Comparison of ENCODE assay signal across 22 mouse cellular contexts in genomic region chr6:17203302-17203701, GRCm38 (mm10).
A peak's percentile ranks its signal among the peaks of the same experiment; 100 is the strongest.
DNase-seq lines count a peak whose midpoint lies in the region; ATAC-seq and TF ChIP-seq lines count a peak whose summit lies in the region.
"Had no signal": no experiment of that assay in that cellular context is flagged by ENCODE, and none has a peak within 500 bp of the region (broad histone marks: within the 10 kb centered on the region; RNA-seq: fewer than 3 reads in every experiment).

No protein-coding gene starts in this region.

- no peaks in the 10 kb centered on the region for H3K9me3 ChIP-seq in embryonic facial prominence, embryonic 15.5 days (replicated peaks)
- H3K9me3 ChIP-seq in embryonic facial prominence, embryonic 10.5 days, result no peaks in the 10 kb centered on the region
- H3K9me3 ChIP-seq in midbrain, embryonic 16.5 days (replicated peaks; ENCODE audit: control insufficient read depth, low read length, poor library complexity, severe bottlenecking), result no peaks in the 10 kb centered on the region
- H3K9me3 ChIP-seq: G1E had no signal

- TF ChIP-seq CTCF in embryonic fibroblast, embryonic 13.5 days (IDR thresholded peaks at IDR 0.05; ENCODE audit: borderline replicate concordance, insufficient read depth, low read length), result no peak

- 86% methylated on average over 5 of the region's 5 CpGs for WGBS in embryonic facial prominence, embryonic 15.5 days
- WGBS in embryonic facial prominence, embryonic 10.5 days, result 94% methylated on average over 5 of the region's 5 CpGs
- 91% methylated on average over 5 of the region's 5 CpGs for WGBS in midbrain, embryonic 16.5 days

- ATAC-seq in embryonic facial prominence, embryonic 15.5 days (ENCODE audit: insufficient number of reproducible peaks, low FRiP score, low TSS enrichment, low read depth), result no peak
- no peak for ATAC-seq in midbrain, embryonic 16.5 days
- ATAC-seq: activated CD4-positive, CD25-positive, alpha-beta regulatory T cell, adult 4 months; CD4-positive, CD25-positive, alpha-beta regulatory T cell, adult 4 months; Patski had no signal

- no peak for TF ChIP-seq POLR2A in embryonic fibroblast, embryonic 13.5 days (IDR thresholded peaks at IDR 0.05; ENCODE audit: low read depth, low read length)

- no peak overlapping the region for H3K4me3 ChIP-seq in embryonic facial prominence, embryonic 15.5 days (replicated peaks)
- no peak overlapping the region for H3K4me3 ChIP-seq in embryonic facial prominence, embryonic 10.5 days
- H3K4me3 ChIP-seq in embryonic fibroblast, embryonic 13.5 days (ENCODE audit: insufficient read depth, low read length), result no peak overlapping the region
- no peak overlapping the region for H3K4me3 ChIP-seq in midbrain, embryonic 16.5 days (ENCODE audit: low read depth, low read length)

- no peak overlapping the region for H3K9ac ChIP-seq in embryonic facial prominence, embryonic 15.5 days
- no peak overlapping the region for H3K9ac ChIP-seq in midbrain, embryonic 16.5 days (ENCODE audit: low read depth, low read length)

- H3K27ac ChIP-seq in embryonic facial prominence, embryonic 15.5 days (replicated peaks), result 0 out of 2 replicates have a peak overlapping the region, but pooled peaks have one; percentile 8
- H3K27ac ChIP-seq in embryonic facial prominence, embryonic 10.5 days (replicated peaks), result no peak overlapping the region
- peak overlapping the region; percentile 98; the same call in 1 of the 2 replicates for H3K27ac ChIP-seq in embryonic fibroblast, embryonic 13.5 days (ENCODE audit: insufficient read depth, low read length)
- H3K27ac ChIP-seq in midbrain, embryonic 16.5 days (ENCODE audit: low read length), result no peak overlapping the region

- H3K27me3 ChIP-seq in embryonic facial prominence, embryonic 15.5 days, result no peaks in the 10 kb centered on the region
- no peaks in the 10 kb centered on the region for H3K27me3 ChIP-seq in embryonic facial prominence, embryonic 10.5 days (replicated peaks; ENCODE audit: low read depth, poor library complexity, severe bottlenecking)
- no peaks in the 10 kb centered on the region for H3K27me3 ChIP-seq in midbrain, embryonic 16.5 days (ENCODE audit: control insufficient read depth, insufficient read depth, low read depth, low read length)
- H3K27me3 ChIP-seq: CH12.LX, Patski had no signal

- H3K4me2 ChIP-seq in embryonic facial prominence, embryonic 15.5 days (replicated peaks), result no peak overlapping the region
- no peak overlapping the region for H3K4me2 ChIP-seq in midbrain, embryonic 16.5 days (ENCODE audit: low read length)

- DNase-seq in embryonic facial prominence, embryonic 10.5 days (ENCODE audit: low spot score), result no peak
- DNase-seq in fat pad, adult 2 months (ENCODE audit: extremely low read depth, low read depth, low spot score), result peak; percentile 68
- peak; percentile 56 for DNase-seq in gonadal fat pad, adult 2 months (ENCODE audit: low read depth)
- no peak for DNase-seq in ovary, postnatal 10 days (ENCODE audit: low spot score)
- no peak for DNase-seq in kidney, postnatal 25 days
- DNase-seq: adrenal gland, adult 2 months; adrenal gland, adult 8-10 months; adrenal gland, postnatal 10 days; adrenal gland, postnatal 14 days; adrenal gland, postnatal 25 days; adrenal gland, postnatal 36 days; B cell, adult 2 months; cerebellum, adult 11 months; cerebellum, adult 11-12 months had no signal

- peaks cover 6% of the 10 kb centered on the region; the same call in 1 of the 2 replicates for H3K4me1 ChIP-seq in embryonic facial prominence, embryonic 15.5 days
- H3K4me1 ChIP-seq in embryonic facial prominence, embryonic 10.5 days, result peaks cover 5% of the 10 kb centered on the region; the same call in 1 of the 2 replicates
- no peaks in the 10 kb centered on the region; the same call in 1 of the 2 replicates for H3K4me1 ChIP-seq in embryonic fibroblast, embryonic 13.5 days (ENCODE audit: control insufficient read depth, insufficient read depth, low read length)
- H3K4me1 ChIP-seq in midbrain, embryonic 16.5 days (ENCODE audit: control insufficient read depth, insufficient read depth, low read length), result peaks cover 3% of the 10 kb centered on the region; the same call in 1 of the 2 replicates

- no peaks in the 10 kb centered on the region for H3K36me3 ChIP-seq in embryonic facial prominence, embryonic 15.5 days
- H3K36me3 ChIP-seq in embryonic facial prominence, embryonic 10.5 days (replicated peaks), result no peaks in the 10 kb centered on the region
- H3K36me3 ChIP-seq in midbrain, embryonic 16.5 days (ENCODE audit: control insufficient read depth, insufficient read depth, low read length), result no peaks in the 10 kb centered on the region
- H3K36me3 ChIP-seq: G1E had no signal

Comparison
In these comparisons a context has a peak if more than half of its experiments do, and no peak if none do; other contexts are left out.
1. H3K27ac ChIP-seq: peak in embryonic facial prominence, embryonic 15.5 days (single experiment) and embryonic fibroblast, embryonic 13.5 days (single experiment); none in embryonic facial prominence, embryonic 10.5 days (single experiment) and midbrain, embryonic 16.5 days (single experiment).
2. DNase-seq: peak in fat pad, adult 2 months (single experiment) and gonadal fat pad, adult 2 months (single experiment); none in embryonic facial prominence, embryonic 10.5 days (single experiment), ovary, postnatal 10 days (single experiment) and kidney, postnatal 25 days (0 of 2).